Mouse (Mus musculus) hindbrain, embryonic 11.5 days (tissue): ENCODE measurements at regions not wholly inside any gene's neighbourhood (a gene's known extent, or its start where the extent isn't known, plus 50 kb on each side); places are given as distances from the start of the nearest gene placed in this dataset.

Experiments
- ATAC-seq: fragments of 200-750 bp; cut with Nextera tagmentation; 2 replicates; pipeline ENCODE4 v1.8.0; 2017; ENCODE audit warnings: mild to moderate bottlenecking, moderate TSS enrichment, moderate library complexity; ENCODE audit not compliant: low FRiP score
- DNase-seq: peaks from one replicate; pipeline ENCODE4 v3.0.0-alpha.2; 2015; ENCODE audit warnings: low spot score
- H3K27ac ChIP-seq: fragments of 300-500 bp; sonication (generic); 2 replicates; pipeline ENCODE4 v1.5.1; 2014; ENCODE audit warnings: mild to moderate bottlenecking, low read depth, low read length
- H3K27me3 ChIP-seq: fragments of 300-500 bp; sonication (generic); 2 replicates; pipeline ENCODE4 v1.6.1; 2014; ENCODE audit warnings: mild to moderate bottlenecking, low read length, moderate library complexity, mixed read lengths; ENCODE audit not compliant: control insufficient read depth, insufficient read depth
- H3K36me3 ChIP-seq: fragments of 300-500 bp; sonication (generic); 2 replicates; pipeline ENCODE4 v1.6.1; 2014; ENCODE audit warnings: mild to moderate bottlenecking, low read length, moderate library complexity, mixed read lengths; ENCODE audit not compliant: control insufficient read depth, insufficient read depth
- H3K4me1 ChIP-seq: fragments of 300-500 bp; sonication (generic); replicated peaks from 2 replicates; pipeline ENCODE4 v1.6.1; 2014; ENCODE audit warnings: low read length, mixed read lengths; ENCODE audit not compliant: control insufficient read depth, insufficient read depth
- H3K4me2 ChIP-seq: fragments of 300-500 bp; sonication (generic); replicated peaks from 2 replicates; pipeline ENCODE4 v1.6.1; 2014; ENCODE audit warnings: mild to moderate bottlenecking, low read depth, low read length
- H3K4me3 ChIP-seq: fragments of 300-500 bp; sonication (generic); 2 replicates; pipeline ENCODE4 v1.5.1; 2014; ENCODE audit warnings: low read depth, low read length
- H3K9ac ChIP-seq: fragments of 300-500 bp; sonication (generic); 2 replicates; pipeline ENCODE4 v1.6.1; 2014; ENCODE audit warnings: low read depth, low read length
- H3K9me3 ChIP-seq: fragments of 300-500 bp; sonication (generic); 2 replicates; pipeline ENCODE4 v1.6.1; 2016; ENCODE audit warnings: low read length; ENCODE audit not compliant: control insufficient read depth
- WGBS: fragments of 180-500 bp; shearing (Covaris S2); extraction: QIAGEN DNeasy Blood & Tissue Kit; methylation state at CpG from one replicate; pipeline ENCODE4 v1.1.7; 2014; 5-methylcytosine and 5-hydroxymethylcytosine counted together

GRCm38 (mm10) chr5:7539812-7540645 is 195.5 kb upstream of the Zfp804b start:
- 75% methylated on average over 2 of the region's 2 CpGs for WGBS
- H3K36me3 ChIP-seq: no peaks in the 10 kb centered on the region
- no peak overlapping the region for H3K27ac ChIP-seq
- H3K9ac ChIP-seq: no peak overlapping the region
- ATAC-seq (no peak), DNase-seq (no peak)
- no peaks in the 10 kb centered on the region for H3K27me3 ChIP-seq
- no peaks in the 10 kb centered on the region for H3K4me1 ChIP-seq
- no peak overlapping the region for H3K4me3 ChIP-seq
- no peaks in the 10 kb centered on the region for H3K9me3 ChIP-seq
- no peak overlapping the region for H3K4me2 ChIP-seq

- WGBS: 90% methylated on average over 4 of the region's 4 CpGs
- DNase-seq: no peak
- H3K4me3 ChIP-seq: no peak overlapping the region
Observed at GRCm38 (mm10) chr5:7540646-7541038, 196.1 kb upstream of the Zfp804b start.

GRCm38 (mm10) chr5:7543857-7544256 is 199.3 kb upstream of the Zfp804b start:
- H3K27me3 ChIP-seq: no peaks in the 10 kb centered on the region
- no peak overlapping the region for H3K4me2 ChIP-seq
- no peak overlapping the region for H3K4me3 ChIP-seq
- WGBS: 72% methylated on average over 3 of the region's 3 CpGs
- no peaks in the 10 kb centered on the region for H3K4me1 ChIP-seq
- H3K27ac ChIP-seq: no peak overlapping the region
- ATAC-seq: no peak
- H3K9ac ChIP-seq: no peak overlapping the region
- DNase-seq: no peak
- H3K36me3 ChIP-seq: no peaks in the 10 kb centered on the region
- no peaks in the 10 kb centered on the region for H3K9me3 ChIP-seq

More at GRCm38 (mm10) chr5:7540646-7541038, 196.1 kb upstream of the Zfp804b start:
- H3K36me3 ChIP-seq: no peaks in the 10 kb centered on the region
- ATAC-seq: no peak
- no peaks in the 10 kb centered on the region for H3K9me3 ChIP-seq
- H3K27ac ChIP-seq: no peak overlapping the region
- no peak overlapping the region for H3K9ac ChIP-seq
- no peaks in the 10 kb centered on the region for H3K4me1 ChIP-seq
- no peaks in the 10 kb centered on the region for H3K27me3 ChIP-seq
- no peak overlapping the region for H3K4me2 ChIP-seq

GRCm38 (mm10) chr5:7580413-7580812 is 235.9 kb upstream of the Zfp804b start:
- Histone ChIP-seq H3K27me3 (no peaks in the 10 kb centered on the region), H3K9me3 (no peaks in the 10 kb centered on the region), H3K27ac (no peak overlapping the region), H3K36me3 (no peaks in the 10 kb centered on the region), H3K4me1 (no peaks in the 10 kb centered on the region), H3K4me3 (no peak overlapping the region), H3K9ac (no peak overlapping the region), H3K4me2 (no peak overlapping the region)
- WGBS: 73% methylated on average over 2 of the region's 2 CpGs
- ATAC-seq (no peak), DNase-seq (no peak)

- DNase-seq (no peak), ATAC-seq (no peak)
- H3K9me3 ChIP-seq: no peaks in the 10 kb centered on the region
- no peak overlapping the region for H3K4me2 ChIP-seq
- H3K36me3 ChIP-seq: no peaks in the 10 kb centered on the region
- no peaks in the 10 kb centered on the region for H3K4me1 ChIP-seq
- no peak overlapping the region for H3K4me3 ChIP-seq
- no peaks in the 10 kb centered on the region for H3K27me3 ChIP-seq
- no peak overlapping the region for H3K9ac ChIP-seq
- no peak overlapping the region for H3K27ac ChIP-seq
Observed at GRCm38 (mm10) chr5:7586547-7586946, 242.0 kb upstream of the Zfp804b start.

- Histone ChIP-seq H3K4me1 (no peaks in the 10 kb centered on the region), H3K36me3 (no peaks in the 10 kb centered on the region), H3K27me3 (no peaks in the 10 kb centered on the region), H3K4me2 (no peak overlapping the region), H3K27ac (no peak overlapping the region), H3K9me3 (no peaks in the 10 kb centered on the region), H3K4me3 (no peak overlapping the region), H3K9ac (no peak overlapping the region)
- no peak for ATAC-seq
- no peak for DNase-seq
- WGBS: 89% methylated on average over 1 of the region's 1 CpGs
Observed at GRCm38 (mm10) chr5:7600418-7600817, 255.9 kb upstream of the Zfp804b start.

GRCm38 (mm10) chr5:7607517-7607916 is 263.0 kb upstream of the Zfp804b start:
- Histone ChIP-seq H3K4me3 (no peak overlapping the region), H3K9me3 (no peaks in the 10 kb centered on the region), H3K27me3 (no peaks in the 10 kb centered on the region), H3K4me2 (no peak overlapping the region), H3K36me3 (no peaks in the 10 kb centered on the region), H3K4me1 (no peaks in the 10 kb centered on the region), H3K27ac (no peak overlapping the region), H3K9ac (no peak overlapping the region)
- ATAC-seq (no peak), DNase-seq (no peak)

GRCm38 (mm10) chr5:7607924-7608323 is 263.4 kb upstream of the Zfp804b start:
- DNase-seq: no peak
- ATAC-seq: no peak
- H3K36me3 ChIP-seq: no peaks in the 10 kb centered on the region
- no peaks in the 10 kb centered on the region for H3K27me3 ChIP-seq
- H3K4me3 ChIP-seq: no peak overlapping the region
- H3K4me1 ChIP-seq: no peaks in the 10 kb centered on the region
- WGBS: 90% methylated on average over 2 of the region's 2 CpGs
- H3K9ac ChIP-seq: no peak overlapping the region
- no peak overlapping the region for H3K4me2 ChIP-seq
- H3K27ac ChIP-seq: no peak overlapping the region
- no peaks in the 10 kb centered on the region for H3K9me3 ChIP-seq

GRCm38 (mm10) chr5:7655280-7655679 is 305.0 kb upstream of the Steap4 start:
- H3K36me3 ChIP-seq: no peaks in the 10 kb centered on the region
- H3K4me1 ChIP-seq: no peaks in the 10 kb centered on the region
- ATAC-seq: no peak
- H3K9me3 ChIP-seq: no peaks in the 10 kb centered on the region
- no peak for DNase-seq
- no peak overlapping the region for H3K9ac ChIP-seq
- 91% methylated on average over 2 of the region's 2 CpGs for WGBS
- H3K4me2 ChIP-seq: no peak overlapping the region
- no peaks in the 10 kb centered on the region for H3K27me3 ChIP-seq
- H3K4me3 ChIP-seq: no peak overlapping the region
- H3K27ac ChIP-seq: no peak overlapping the region
